In genomic region chr10:9027070-9027807, GRCm38 (mm10) we compare ENCODE assay signal across 20 mouse cellular contexts.
A peak's percentile ranks its signal among the peaks of the same experiment; 100 is the strongest.
DNase-seq lines count a peak whose midpoint lies in the region; ATAC-seq and TF ChIP-seq lines count a peak whose summit lies in the region.
"Had no signal": no experiment of that assay in that cellular context is flagged by ENCODE, and none has a peak within 500 bp of the region (broad histone marks: within the 10 kb centered on the region; RNA-seq: fewer than 3 reads in every experiment).

No protein-coding gene starts in this region.

- no peak overlapping the region for H3K9ac ChIP-seq in forebrain, postnatal 0 days
- no peak overlapping the region for H3K9ac ChIP-seq in forebrain, embryonic 12.5 days
- H3K9ac ChIP-seq: forebrain, embryonic 15.5 days had no signal

- intact Hi-C loops in left cerebral cortex, postnatal 14 days (cut with DNase I), result no loop called here
- intact Hi-C loops in left cerebral cortex, postnatal 10 days (cut with DNase I), result no loop called here

- TF ChIP-seq CTCF in forebrain, postnatal 0 days (IDR thresholded peaks at IDR 0.05; ENCODE audit: low read depth), result no peak

- H3K36me3 ChIP-seq in forebrain, postnatal 0 days (ENCODE audit: insufficient read depth), result no peaks in the 10 kb centered on the region
- no peaks in the 10 kb centered on the region for H3K36me3 ChIP-seq in forebrain, embryonic 12.5 days (replicated peaks)
- H3K36me3 ChIP-seq: forebrain, embryonic 15.5 days had no signal

- H3K27me3 ChIP-seq in forebrain, postnatal 0 days (ENCODE audit: insufficient read depth, low read length), result peaks cover 5% of the 10 kb centered on the region; the same call in 1 of the 2 replicates
- H3K27me3 ChIP-seq in forebrain, embryonic 12.5 days, result no peaks in the 10 kb centered on the region
- H3K27me3 ChIP-seq: forebrain, embryonic 15.5 days had no signal

- H3K4me3 ChIP-seq in forebrain, postnatal 0 days (ENCODE audit: low read depth, low read length), result no peak overlapping the region
- no peak overlapping the region for H3K4me3 ChIP-seq in forebrain, embryonic 12.5 days (replicated peaks)
- H3K4me3 ChIP-seq: forebrain, embryonic 15.5 days had no signal

- no peak for DNase-seq in forebrain, postnatal 0 days
- peak; percentile 30 to 36 for DNase-seq in left cerebral cortex, postnatal 14 days (ENCODE audit: low spot score in 2 of 2)
- DNase-seq in left cerebral cortex, postnatal 10 days (ENCODE audit: extremely low spot score in 1 of 2, low spot score in 2 of 2), result no peak
- DNase-seq in brain, adult 2 months (ENCODE audit: low read depth, low spot score), result peak; percentile 57
- peak; percentile 8 for DNase-seq in lung, postnatal 25 days (ENCODE audit: low spot score)
- no peak for DNase-seq in embryo, embryonic 10 days (ENCODE audit: low spot score)
- DNase-seq: adrenal gland, postnatal 10 days; cerebellum, adult 2 months; cerebellum, postnatal 36 days; gastrocnemius, postnatal 36 days; heart, postnatal 36 days; kidney, adult 9 months; kidney, postnatal 25 days; thymus, postnatal 25 days had no signal

- no peaks in the 10 kb centered on the region for H3K9me3 ChIP-seq in forebrain, postnatal 0 days (ENCODE audit: low read length)
- H3K9me3 ChIP-seq in forebrain, embryonic 12.5 days, result no peaks in the 10 kb centered on the region
- H3K9me3 ChIP-seq: forebrain, embryonic 15.5 days had no signal

- no peak overlapping the region for H3K27ac ChIP-seq in forebrain, postnatal 0 days (ENCODE audit: low read depth, low read length)
- no peak overlapping the region for H3K27ac ChIP-seq in forebrain, embryonic 12.5 days
- H3K27ac ChIP-seq: forebrain, embryonic 15.5 days; hindbrain, postnatal 0 days; macrophage had no signal

- ATAC-seq in forebrain, postnatal 0 days, result peak; percentile 29; the same call in 1 of the 2 replicates
- ATAC-seq in forebrain, embryonic 12.5 days (ENCODE audit: low FRiP score), result no peak
- ATAC-seq in CD4-positive, CD25-positive, alpha-beta regulatory T cell, adult 4 months, result no peak
- ATAC-seq: forebrain, embryonic 15.5 days; hindbrain, postnatal 0 days; intestine, embryonic 16.5 days had no signal

- 65% methylated on average over 12 of the region's 12 CpGs for WGBS in forebrain, postnatal 0 days
- WGBS in forebrain, embryonic 12.5 days, result 86% methylated on average over 12 of the region's 12 CpGs

- H3K4me1 ChIP-seq in forebrain, postnatal 0 days (ENCODE audit: insufficient read depth), result no peaks in the 10 kb centered on the region
- no peaks in the 10 kb centered on the region for H3K4me1 ChIP-seq in forebrain, embryonic 12.5 days
- H3K4me1 ChIP-seq: forebrain, embryonic 15.5 days had no signal

- H3K4me2 ChIP-seq in forebrain, postnatal 0 days (ENCODE audit: low read depth), result no peak overlapping the region
- H3K4me2 ChIP-seq in forebrain, embryonic 12.5 days, result no peak overlapping the region
- H3K4me2 ChIP-seq: forebrain, embryonic 15.5 days had no signal

Comparison
In these comparisons a context has a peak if more than half of its experiments do, and no peak if none do; other contexts are left out.
1. DNase-seq: peak in left cerebral cortex, postnatal 14 days (2 of 2), brain, adult 2 months (single experiment) and lung, postnatal 25 days (single experiment); none in forebrain, postnatal 0 days (single experiment), left cerebral cortex, postnatal 10 days (0 of 2) and embryo, embryonic 10 days (single experiment).